Mouse (Mus musculus) left cerebral cortex, postnatal 25 days (tissue): ENCODE results near the gene Smc6. TPM values are rescaled to one million over a fixed set of nuclear protein-coding genes. Genes with fewer than 3 reads are reported as not detected.

ENCODE experiments used
- DNase-seq, 2 experiments: peaks; one replicate each; pipeline ENCODE4 v3.0.0; 2022; ENCODE audit warnings: low spot score in 2 of 2, mixed read lengths in 1 of 2
- intact Hi-C: fragments of 180-260 bp; cut with DNase I; formaldehyde crosslinking; loops from one replicate; pipeline ENCODE4 v1.15.1; 2025
- total RNA-seq, 2 experiments: library from RNA; stranded (reverse); gene quantifications; 2 replicates each; pipeline ENCODE4 v1.2.3; 2021

The Smc6 gene
- 10 to 100 TPM; 29.2 to 38.0 TPM for total RNA-seq

GRCm38 (mm10) chr12:11265382-11266281 lies at the start of gene Smc6, which contains the start of gene Gen1:
TSS of gene Smc6 (plus strand) at chr12:11265886.
TSS of gene Gen1 (minus strand) at chr12:11265801.
- intact Hi-C loops = loop anchor here (5.0 kb wide), 2 partner anchors 68 to 172 kb away; partner anchors contain the start of gene Vsnl1

GRCm38 (mm10) chr12:11216454-11216853 lies 49.2 kb upstream of the Smc6 start:
- DNase-seq = no peak
- intact Hi-C loops = no loop called here

More at GRCm38 (mm10) chr12:11265382-11266281, at the start of gene Smc6, which contains the start of gene Gen1:
- DNase-seq = peak; percentile 85 to 91

- intact Hi-C loops = no loop called here
- no peak for DNase-seq
Observed at GRCm38 (mm10) chr12:11217726-11218250, 47.9 kb upstream of the Smc6 start.

- DNase-seq = no peak
- intact Hi-C loops = no loop called here
Observed at GRCm38 (mm10) chr12:11221524-11222330, 44.0 kb upstream of the Smc6 start.

- intact Hi-C loops = no loop called here
- DNase-seq = no peak
Observed at GRCm38 (mm10) chr12:11222566-11222965, 43.1 kb upstream of the Smc6 start.

GRCm38 (mm10) chr12:11223090-11223489 lies 42.6 kb upstream of the Smc6 start:
- DNase-seq = no peak
- intact Hi-C loops = no loop called here

GRCm38 (mm10) chr12:11224722-11225121 lies 41.0 kb upstream of the Smc6 start:
- intact Hi-C loops = no loop called here

GRCm38 (mm10) chr12:11226123-11226522 lies 39.6 kb upstream of the Smc6 start:
- DNase-seq = no peak
- intact Hi-C loops = no loop called here

More at GRCm38 (mm10) chr12:11224722-11225121, 41.0 kb upstream of the Smc6 start:
- DNase-seq = no peak

GRCm38 (mm10) chr12:11226529-11227268 lies 39.0 kb upstream of the Smc6 start:
- DNase-seq = no peak
- intact Hi-C loops = no loop called here

GRCm38 (mm10) chr12:11230267-11230666 lies 35.4 kb upstream of the Smc6 start:
- DNase-seq = no peak
- intact Hi-C loops = no loop called here

GRCm38 (mm10) chr12:11235996-11236395 lies 29.7 kb upstream of the Smc6 start:
- no peak for DNase-seq
- intact Hi-C loops = no loop called here

- no peak for DNase-seq
- intact Hi-C loops = no loop called here
Observed at GRCm38 (mm10) chr12:11247460-11247859, 18.2 kb upstream of the Smc6 start.

GRCm38 (mm10) chr12:11250322-11250721 lies 15.4 kb upstream of the Smc6 start:
- DNase-seq = no peak
- intact Hi-C loops = no loop called here

- intact Hi-C loops = loop anchor here (5.0 kb wide), 2 partner anchors 68 to 172 kb away; partner anchors contain the start of gene Vsnl1
- DNase-seq = no peak
Observed at GRCm38 (mm10) chr12:11264895-11265294, 791 bp upstream of the Smc6 start.

GRCm38 (mm10) chr12:11266282-11266985 lies 748 bp downstream of the Smc6 start:
- DNase-seq = peak in 1 of 2 experiments; percentile 22

GRCm38 (mm10) chr12:11267030-11267429 lies 1.3 kb downstream of the Smc6 start:
- no peak for DNase-seq
- intact Hi-C loops = loop anchor here (5.0 kb wide), 2 partner anchors 70 to 170 kb away; partner anchors contain the start of gene Vsnl1

More at GRCm38 (mm10) chr12:11266282-11266985, 748 bp downstream of the Smc6 start:
- intact Hi-C loops = loop anchor here (5.0 kb wide), 2 partner anchors 69 to 171 kb away; partner anchors contain the start of gene Vsnl1

- intact Hi-C loops = no loop called here
- no peak for DNase-seq
Observed at GRCm38 (mm10) chr12:11272568-11272967, 6.9 kb downstream of the Smc6 start.

GRCm38 (mm10) chr12:11273185-11273584 lies 7.5 kb downstream of the Smc6 start:
- intact Hi-C loops = no loop called here
- DNase-seq = no peak
